Comparison of ENCODE assay signal across 22 mouse cellular contexts in the genomic region with DNA sequence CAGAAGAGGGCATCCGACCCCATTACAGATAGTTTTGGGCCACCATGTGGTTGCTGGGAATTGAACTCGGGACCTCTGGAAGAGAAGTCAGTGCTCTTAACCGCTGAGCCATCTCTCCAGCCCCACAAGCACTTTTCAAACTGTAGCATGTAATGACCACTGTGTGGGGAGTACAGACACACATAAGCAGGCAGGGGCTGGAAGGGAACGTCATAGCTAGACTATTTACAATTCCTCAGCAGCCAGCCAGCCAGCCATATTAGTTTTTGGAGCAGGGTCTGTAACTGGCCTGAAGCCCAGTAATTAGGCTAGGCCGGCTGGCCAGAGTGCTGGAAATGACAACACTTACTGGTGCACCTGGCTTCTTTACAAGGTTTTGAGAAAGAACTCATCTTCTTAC. TPM values are rescaled to one million over a fixed set of nuclear protein-coding genes. Genes with fewer than 3 reads are reported as not detected.
A peak's percentile ranks its signal among the peaks of the same experiment; 100 is the strongest.
DNase-seq lines count a peak whose midpoint lies in the region; ATAC-seq lines count a peak whose summit lies in the region.
"Had no signal": no experiment of that assay in that cellular context is flagged by ENCODE, and none has a peak within 500 bp of the region (broad histone marks: within the 10 kb centered on the region; RNA-seq: fewer than 3 reads in every experiment).

No protein-coding gene starts in this region.

- no peaks in the 10 kb centered on the region for H3K27me3 ChIP-seq in forebrain, embryonic 14.5 days (replicated peaks; ENCODE audit: control insufficient read depth, insufficient read depth, low read length)
- no peaks in the 10 kb centered on the region for H3K27me3 ChIP-seq in forebrain, embryonic 12.5 days
- H3K27me3 ChIP-seq in liver, embryonic 15.5 days: no peaks in the 10 kb centered on the region
- H3K27me3 ChIP-seq: embryonic facial prominence, embryonic 12.5 days; forebrain, embryonic 13.5 days; heart, embryonic 13.5 days; hindbrain, embryonic 12.5 days had no signal

- WGBS in forebrain, embryonic 14.5 days: 81% methylated on average over 5 of the region's 5 CpGs
- 92% methylated on average over 5 of the region's 5 CpGs for WGBS in forebrain, embryonic 12.5 days
- WGBS in liver, embryonic 15.5 days (ENCODE audit: insufficient replicate concordance): 83% methylated on average over 5 of the region's 5 CpGs

- no peak overlapping the region for H3K9ac ChIP-seq in forebrain, embryonic 14.5 days (ENCODE audit: low read length)
- no peak overlapping the region for H3K9ac ChIP-seq in forebrain, embryonic 12.5 days
- no peak overlapping the region for H3K9ac ChIP-seq in liver, embryonic 15.5 days
- H3K9ac ChIP-seq: embryonic facial prominence, embryonic 12.5 days; forebrain, embryonic 13.5 days; heart, embryonic 13.5 days; hindbrain, embryonic 12.5 days had no signal

- peaks cover 70% of the 10 kb centered on the region for H3K36me3 ChIP-seq in forebrain, embryonic 14.5 days (ENCODE audit: control insufficient read depth, insufficient read depth, low read length)
- H3K36me3 ChIP-seq in forebrain, embryonic 12.5 days (replicated peaks): peaks cover 65% of the 10 kb centered on the region
- peaks cover 72% of the 10 kb centered on the region for H3K36me3 ChIP-seq in liver, embryonic 15.5 days (replicated peaks)

- no peak for ATAC-seq in forebrain, embryonic 14.5 days
- no peak for ATAC-seq in forebrain, embryonic 12.5 days (ENCODE audit: low FRiP score)
- ATAC-seq in liver, embryonic 15.5 days (ENCODE audit: insufficient read depth): no peak
- no peak for ATAC-seq in megakaryocyte, adult 5-6 weeks (ENCODE audit: poor library complexity, severe bottlenecking)
- ATAC-seq: forebrain, embryonic 13.5 days; hindbrain, postnatal 0 days had no signal

- H3K4me1 ChIP-seq in forebrain, embryonic 14.5 days (ENCODE audit: control insufficient read depth, insufficient read depth, low read length): no peaks in the 10 kb centered on the region
- H3K4me1 ChIP-seq in forebrain, embryonic 12.5 days: no peaks in the 10 kb centered on the region
- H3K4me1 ChIP-seq in liver, embryonic 15.5 days (replicated peaks): no peaks in the 10 kb centered on the region; the same call in 1 of the 2 replicates
- H3K4me1 ChIP-seq: embryonic facial prominence, embryonic 12.5 days; forebrain, embryonic 13.5 days; heart, embryonic 13.5 days; hindbrain, embryonic 12.5 days had no signal

- no peaks in the 10 kb centered on the region for H3K9me3 ChIP-seq in forebrain, embryonic 14.5 days (replicated peaks; ENCODE audit: control insufficient read depth, low read length)
- no peaks in the 10 kb centered on the region for H3K9me3 ChIP-seq in forebrain, embryonic 12.5 days
- no peaks in the 10 kb centered on the region for H3K9me3 ChIP-seq in liver, embryonic 15.5 days (replicated peaks)
- H3K9me3 ChIP-seq: embryonic facial prominence, embryonic 12.5 days; forebrain, embryonic 13.5 days; heart, embryonic 13.5 days; hindbrain, embryonic 12.5 days had no signal

- no peak overlapping the region for H3K27ac ChIP-seq in forebrain, embryonic 14.5 days (ENCODE audit: low read depth, low read length)
- H3K27ac ChIP-seq in forebrain, embryonic 12.5 days: no peak overlapping the region
- 0 out of 2 replicates have a peak overlapping the region, but pooled peaks have one; percentile 19 for H3K27ac ChIP-seq in liver, embryonic 15.5 days (replicated peaks)
- H3K27ac ChIP-seq: embryonic facial prominence, embryonic 12.5 days; forebrain, embryonic 13.5 days; gastrocnemius, adult 2 months; heart, embryonic 13.5 days; hindbrain, embryonic 12.5 days; hindbrain, postnatal 0 days had no signal

- H3K4me3 ChIP-seq in forebrain, embryonic 14.5 days (ENCODE audit: low read depth, low read length): no peak overlapping the region
- no peak overlapping the region for H3K4me3 ChIP-seq in forebrain, embryonic 12.5 days (replicated peaks)
- H3K4me3 ChIP-seq in liver, embryonic 15.5 days (replicated peaks): no peak overlapping the region
- H3K4me3 ChIP-seq: embryonic facial prominence, embryonic 12.5 days; forebrain, embryonic 13.5 days; gastrocnemius, adult 2 months; heart, embryonic 13.5 days; hindbrain, embryonic 12.5 days had no signal

- no peak overlapping the region for H3K4me2 ChIP-seq in forebrain, embryonic 14.5 days (ENCODE audit: low read length)
- no peak overlapping the region for H3K4me2 ChIP-seq in forebrain, embryonic 12.5 days
- H3K4me2 ChIP-seq in liver, embryonic 15.5 days: no peak overlapping the region
- H3K4me2 ChIP-seq: embryonic facial prominence, embryonic 12.5 days; forebrain, embryonic 13.5 days; heart, embryonic 13.5 days; hindbrain, embryonic 12.5 days had no signal

- DNase-seq in forebrain, embryonic 14.5 days (ENCODE audit: low spot score): peak; percentile 32
- no peak for DNase-seq in liver
- peak; percentile 13 for DNase-seq in Muller cell, postnatal 12 days (ENCODE audit: inconsistent ontology term)
- no peak for DNase-seq in right cerebral cortex, adult 2 months (ENCODE audit: low spot score in 2 of 2)
- DNase-seq: adrenal gland, adult 8-10 months; adrenal gland, postnatal 36 days; cerebellum, adult 11 months; cerebellum, adult 8-10 months; cerebellum, postnatal 14 days; embryo, embryonic 11 days; gastrocnemius, adult 2 months; gastrocnemius, postnatal 25 days; heart, postnatal 4 days had no signal

RNA-seq across cellular contexts. Expression of gene Usp50, which starts 15.2 kb away (rescaled TPM):
- polyA plus RNA-seq in forebrain, embryonic 14.5 days (2014; fragmentation: Nextera tagmentation; extraction: Ambion mirVana): 2.2 and 2.3 TPM in 2 replicates
- 3.2 and 3.6 TPM in 2 replicates for polyA plus RNA-seq in forebrain, embryonic 12.5 days (2016; fragmentation: Nextera tagmentation; extraction: Ambion mirVana)
- 1.0 and 1.3 TPM in 2 replicates for polyA plus RNA-seq in liver, embryonic 15.5 days (2015; fragmentation: Nextera tagmentation; extraction: Ambion mirVana)
- 0.47 and 0.66 TPM in 2 replicates for total RNA-seq in megakaryocyte, adult 5-6 weeks (2015)
- total RNA-seq in megakaryocyte, adult 5-6 weeks (2017): 0.33 TPM in 1 of 2 replicates, not detected in the other
- total RNA-seq: adrenal gland, postnatal 36 days; gastrocnemius, postnatal 25 days; granulocyte monocyte progenitor cell, adult 5-6 weeks; heart, postnatal 4 days had no signal

Comparison
In these comparisons a context has a peak if more than half of its experiments do, and no peak if none do; other contexts are left out.
1. DNase-seq: peak in forebrain, embryonic 14.5 days (single experiment) and Muller cell, postnatal 12 days (single experiment); none in liver (single experiment) and right cerebral cortex, adult 2 months (0 of 2).